Mouse (Mus musculus) large intestine, adult 2 months (tissue): ENCODE results near the gene Tsku. TPM values are rescaled to one million over a fixed set of nuclear protein-coding genes. Genes with fewer than 3 reads are reported as not detected.

Source experiments
- polyA plus RNA-seq: library from polyadenylated mRNA; depleted of rRNA; stranded (reverse); fragments of >200 nt; gene quantifications from 2 replicates; pipeline ENCODE4 v1.2.3, GENCODE M21; 2012; rRNA removed

Tsku gene
- polyA plus RNA-seq, 1 experiment = 5.5 TPM

Other genes with a start within 250 kb of the Tsku start
- gene Myo7a, start 241.8 kb downstream of the Tsku start, polyA plus RNA-seq = 23.0 and 43.6 TPM in 2 replicates
- 0.88 and 0.94 TPM in 2 replicates for gene Omp, start 215.8 kb downstream of the Tsku start, polyA plus RNA-seq
- gene Capn5, start 183.1 kb downstream of the Tsku start, polyA plus RNA-seq = 16.2 and 24.7 TPM in 2 replicates
- 3.7 and 5.3 TPM in 2 replicates for gene B3gnt6, start 161.8 kb downstream of the Tsku start, polyA plus RNA-seq
- gene Acer3, start 40.1 kb downstream of the Tsku start, polyA plus RNA-seq = 8.9 and 13.4 TPM in 2 replicates
- gene Gucy2d, start 79.1 kb upstream of the Tsku start, polyA plus RNA-seq = 0.04 TPM in 1 of 2 replicates, not detected in the other
- gene Lrrc32, start 128.0 kb upstream of the Tsku start, polyA plus RNA-seq = 10.6 and 21.3 TPM in 2 replicates